Mouse (Mus musculus) B cell, adult 62 days (primary cell): ENCODE measurements around the gene Spp2. TPM values are rescaled to one million over a fixed set of nuclear protein-coding genes. Genes with fewer than 3 reads are reported as not detected.

Source experiments
- total RNA-seq: library from RNA; stranded (reverse); gene quantifications from 4 replicates; pipeline ENCODE4 v1.2.4, GENCODE M21; 2023

Gene Spp2
- not detected in 4 replicates for total RNA-seq

DNA sequence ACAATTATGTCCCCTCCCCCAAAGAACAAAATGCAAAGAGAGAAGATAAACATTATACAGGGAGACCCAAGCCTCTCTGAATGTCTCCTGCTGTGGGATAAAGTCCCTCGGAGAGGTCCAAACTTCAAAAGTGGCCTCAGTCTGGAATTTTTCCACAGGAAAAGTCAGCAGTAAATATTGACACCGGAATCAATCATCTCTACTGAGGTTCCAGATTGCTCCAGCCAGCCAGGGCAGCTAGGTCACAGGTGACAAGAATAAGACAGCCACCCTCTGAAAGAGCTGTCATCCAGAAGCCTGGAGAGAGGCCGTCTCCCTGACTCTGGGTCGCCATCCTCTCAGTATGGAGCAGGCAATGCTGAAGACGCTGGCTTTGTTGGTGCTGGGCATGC is at the start of gene Spp2:
Gene Spp2, plus strand, starts transcription at position 155 of the 392 bp plus-strand sequence.

Other genes with a start within 250 kb of the Spp2 start
- gene Ugt1a5, start 240.9 kb upstream of the Spp2 start, total RNA-seq = not detected in 4 replicates
- gene Ugt1a2, start 206.4 kb upstream of the Spp2 start, total RNA-seq = not detected in 4 replicates
- gene Dnajb3, start 201.2 kb upstream of the Spp2 start, total RNA-seq = 1.4 to 1.7 TPM in 2 of 4 replicates, not detected in the others
- gene Ugt1a1, start 195.0 kb upstream of the Spp2 start, total RNA-seq = not detected in 4 replicates
- 0.12 to 0.67 TPM (median 0.44 TPM) in 4 replicates for gene Mroh2a, start 180.0 kb upstream of the Spp2 start, total RNA-seq
- 64.8 to 74.5 TPM (median 71.7 TPM) in 4 replicates for gene Hjurp, start 129.3 kb upstream of the Spp2 start, total RNA-seq
- not detected in 4 replicates for gene Trpm8, start 129.3 kb upstream of the Spp2 start, total RNA-seq
- gene Glrp1, start 103.1 kb downstream of the Spp2 start, total RNA-seq = not detected in 4 replicates